Mouse (Mus musculus): ENCODE measurements around the gene Gpr87.

The Gpr87 gene

DNA sequence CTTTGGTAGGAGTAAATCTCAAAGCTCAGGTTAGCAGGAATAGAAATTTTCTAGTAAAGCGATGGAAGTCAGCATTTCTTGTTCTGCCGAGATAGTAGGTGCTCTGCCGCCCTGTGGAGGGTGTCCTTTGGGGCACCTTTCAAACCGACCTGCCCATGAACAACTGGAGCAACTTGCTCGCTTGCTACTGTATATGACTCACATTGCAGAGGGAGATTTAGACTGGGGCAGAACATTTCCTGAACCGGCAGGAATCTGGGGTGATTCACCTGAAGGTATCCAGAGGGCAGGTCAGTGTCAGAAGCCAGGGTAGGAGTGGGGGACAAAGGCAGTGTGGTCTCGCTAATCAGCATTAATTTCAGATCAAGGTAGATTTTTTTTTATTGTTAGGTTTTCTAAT lies at the start of gene Gpr87:
Gene Gpr87 (minus strand): TSS at position 167 of the 400 bp plus-strand sequence.
- DNase-seq, result no peak

- DNase-seq, result no peak
Observed at GRCm38 (mm10) chr3:59243384-59243783, 48.5 kb upstream of the Gpr87 start.

DNA sequence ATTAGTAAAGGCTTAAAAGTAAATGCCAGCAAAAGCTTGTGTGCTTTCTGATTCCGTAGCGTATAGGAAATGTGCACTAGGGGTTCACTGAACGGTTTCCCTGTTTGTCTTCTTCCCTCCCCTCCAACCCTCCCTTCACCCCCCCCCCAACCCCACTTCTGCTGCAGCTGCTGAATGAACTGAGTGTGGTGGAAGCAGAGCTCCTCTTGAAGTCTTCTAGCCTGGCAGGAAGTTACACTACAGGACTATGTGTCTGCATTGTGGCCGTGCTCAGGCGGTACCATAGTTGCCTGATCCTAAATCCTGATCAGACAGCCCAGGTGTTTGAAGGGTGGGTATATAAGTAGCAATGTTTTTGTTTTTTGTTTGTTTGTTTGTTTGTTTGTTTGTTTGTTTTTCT lies 40.0 kb upstream of the Gpr87 start:
- peak; percentile 44 to 74 for DNase-seq

- no peak for DNase-seq
Observed at GRCm38 (mm10) chr3:59230912-59231311, 36.0 kb upstream of the Gpr87 start.

GRCm38 (mm10) chr3:59228730-59229551 lies 34.0 kb upstream of the Gpr87 start:
- peak in 1 of 2 experiments; percentile 28 for DNase-seq

- DNase-seq, result no peak
Observed at GRCm38 (mm10) chr3:59227696-59228095, 32.8 kb upstream of the Gpr87 start.

DNA sequence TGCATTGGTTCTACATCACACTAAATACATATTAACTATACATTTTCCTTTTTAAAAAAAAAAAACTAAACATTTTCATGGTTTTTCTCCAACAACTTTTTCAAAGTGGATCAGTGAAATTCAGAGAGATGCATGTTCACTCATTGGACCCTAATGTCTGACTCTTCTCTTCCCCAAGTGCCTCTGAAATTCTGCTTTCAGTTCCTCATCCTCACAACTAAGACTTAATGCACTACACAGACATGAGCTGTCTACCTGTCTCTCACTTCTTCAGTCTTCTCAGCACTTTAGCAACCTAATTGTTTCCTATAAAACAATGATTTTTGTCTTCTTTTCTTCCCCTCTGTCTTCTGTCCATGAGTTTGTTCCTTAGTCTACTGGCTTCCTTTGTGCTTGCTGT lies 30.5 kb upstream of the Gpr87 start:
- DNase-seq, result no peak

GRCm38 (mm10) chr3:59222303-59222702 lies 27.4 kb upstream of the Gpr87 start:
- DNase-seq, result no peak

- DNase-seq, result no peak
Observed at GRCm38 (mm10) chr3:59219326-59219725, 24.4 kb upstream of the Gpr87 start.

DNA sequence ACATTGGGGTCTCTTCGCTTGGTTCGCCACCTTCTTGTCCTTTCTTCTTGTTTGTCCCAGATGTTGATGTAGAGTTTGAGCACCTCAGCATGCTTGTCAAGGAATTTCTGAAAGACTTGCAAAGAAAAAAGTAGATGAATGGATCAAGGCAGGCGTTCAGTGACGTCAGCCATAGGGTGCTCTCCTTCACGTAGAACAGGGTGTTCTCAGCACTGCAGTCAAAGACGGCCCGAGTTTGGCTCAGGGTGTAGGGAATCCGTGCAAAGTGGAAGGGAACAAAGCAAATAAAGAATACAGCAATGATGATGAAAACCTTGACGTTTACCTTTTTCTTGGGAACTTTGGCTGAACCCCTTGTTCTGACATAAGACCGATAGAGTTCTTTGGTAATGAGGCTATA lies 22.3 kb upstream of the Gpr87 start:
- no peak for DNase-seq

GRCm38 (mm10) chr3:59212404-59212803 lies 17.5 kb upstream of the Gpr87 start:
- DNase-seq, result no peak

DNA sequence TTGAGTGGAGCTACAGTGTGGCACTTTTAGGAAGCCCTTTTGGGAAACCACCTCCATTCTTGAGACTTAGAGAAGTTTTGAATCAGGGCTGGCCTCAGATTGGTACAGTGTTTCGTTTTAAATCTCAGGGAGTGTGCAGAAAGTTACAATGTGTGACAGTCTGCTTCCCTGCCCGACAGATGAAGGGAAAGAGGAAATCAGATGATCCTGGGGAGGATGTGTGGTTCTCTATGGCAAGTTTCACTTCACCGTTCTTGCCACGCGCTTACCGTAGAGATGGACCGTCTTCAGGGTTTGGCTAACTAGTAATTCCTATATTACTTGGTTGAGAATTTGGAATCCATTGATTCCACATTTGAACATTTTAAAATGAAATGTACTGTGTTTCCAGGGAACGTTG lies 16.9 kb upstream of the Gpr87 start:
- no peak for DNase-seq

DNA sequence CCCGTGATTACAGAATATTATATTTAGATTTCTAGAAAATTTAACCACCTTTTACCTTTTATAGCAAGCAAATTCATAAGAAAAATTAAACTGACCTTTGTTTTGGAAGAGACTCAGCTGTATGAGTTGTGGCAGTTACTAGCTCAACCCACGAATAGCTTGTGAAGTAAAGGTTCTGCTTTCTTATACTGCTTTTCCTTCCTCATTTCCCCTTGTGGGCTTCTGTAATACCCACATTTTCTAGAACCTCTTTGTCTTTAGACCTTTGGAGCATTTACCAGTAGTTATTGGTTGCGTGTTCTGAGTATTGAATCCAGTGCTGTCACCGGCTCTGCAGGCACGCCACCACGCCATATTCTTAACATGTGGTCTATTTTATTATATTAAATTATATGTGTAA lies 15.8 kb upstream of the Gpr87 start, which contains the start of gene P2ry13:
Gene P2ry13 (minus strand): TSS at position 156 of the 400 bp plus-strand sequence.
- no peak for DNase-seq

DNA sequence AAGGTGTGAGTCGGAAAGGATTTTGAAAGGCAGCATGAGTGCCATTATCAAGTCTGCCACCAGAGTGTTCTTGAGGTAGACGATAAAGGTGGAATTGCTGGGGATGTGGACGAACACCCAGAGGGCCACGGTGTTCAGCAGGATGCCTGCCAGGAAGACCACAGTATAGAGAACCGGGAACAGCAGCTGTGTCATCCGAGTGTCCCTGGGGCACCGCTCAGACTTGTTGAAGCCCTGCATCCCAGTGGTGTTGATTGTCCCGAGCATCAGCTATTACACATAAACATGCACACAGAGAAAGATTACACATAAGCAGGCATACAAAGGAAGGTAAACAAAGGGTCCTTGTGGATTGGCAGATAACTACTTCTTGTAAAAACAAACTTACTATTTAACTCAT lies 15.2 kb upstream of the Gpr87 start:
- DNase-seq, result no peak

GRCm38 (mm10) chr3:59208650-59209548 lies 14.0 kb upstream of the Gpr87 start:
- no peak for DNase-seq

- DNase-seq, result peak; percentile 48 to 62
Observed at GRCm38 (mm10) chr3:59205941-59206340, 11.0 kb upstream of the Gpr87 start.

DNA sequence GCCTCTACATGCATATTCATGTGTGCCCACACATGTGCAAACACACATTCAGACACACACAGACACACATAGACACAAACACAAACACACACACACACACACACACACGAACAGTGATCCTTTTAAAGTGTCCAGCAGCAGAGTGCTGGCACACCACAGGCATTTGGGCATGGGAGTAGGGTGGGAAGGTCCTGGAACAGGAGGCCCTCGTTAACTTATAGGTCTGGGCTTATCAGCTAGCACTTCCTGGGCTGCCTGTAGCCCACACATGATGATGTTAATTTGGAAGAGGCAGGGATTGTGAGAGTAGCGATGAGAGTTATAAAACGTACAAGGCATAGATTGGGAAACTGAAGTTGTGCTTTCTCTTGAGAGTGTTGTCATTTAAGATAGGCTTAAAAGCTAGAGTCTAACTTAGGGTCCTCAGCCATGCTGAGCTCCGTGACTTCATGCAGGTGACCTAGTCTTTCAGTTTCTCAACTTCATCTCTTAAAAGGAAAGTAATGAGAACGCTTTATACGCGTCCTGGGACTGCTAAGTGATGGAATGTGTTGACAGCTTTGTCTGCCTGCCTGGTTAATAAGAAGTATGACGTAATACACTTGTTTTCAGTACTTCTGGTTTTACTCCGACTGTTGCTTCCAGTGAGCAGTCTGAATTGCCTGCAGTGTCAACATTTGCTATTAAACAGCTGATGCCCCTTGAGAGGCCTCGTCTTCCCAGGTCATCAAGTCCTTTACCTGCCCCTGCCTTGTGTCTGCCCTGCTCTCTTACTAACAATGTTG lies 10.0 kb upstream of the Gpr87 start:
- no peak for DNase-seq

- no peak for DNase-seq
Observed at GRCm38 (mm10) chr3:59203802-59204520, 9.1 kb upstream of the Gpr87 start.

DNA sequence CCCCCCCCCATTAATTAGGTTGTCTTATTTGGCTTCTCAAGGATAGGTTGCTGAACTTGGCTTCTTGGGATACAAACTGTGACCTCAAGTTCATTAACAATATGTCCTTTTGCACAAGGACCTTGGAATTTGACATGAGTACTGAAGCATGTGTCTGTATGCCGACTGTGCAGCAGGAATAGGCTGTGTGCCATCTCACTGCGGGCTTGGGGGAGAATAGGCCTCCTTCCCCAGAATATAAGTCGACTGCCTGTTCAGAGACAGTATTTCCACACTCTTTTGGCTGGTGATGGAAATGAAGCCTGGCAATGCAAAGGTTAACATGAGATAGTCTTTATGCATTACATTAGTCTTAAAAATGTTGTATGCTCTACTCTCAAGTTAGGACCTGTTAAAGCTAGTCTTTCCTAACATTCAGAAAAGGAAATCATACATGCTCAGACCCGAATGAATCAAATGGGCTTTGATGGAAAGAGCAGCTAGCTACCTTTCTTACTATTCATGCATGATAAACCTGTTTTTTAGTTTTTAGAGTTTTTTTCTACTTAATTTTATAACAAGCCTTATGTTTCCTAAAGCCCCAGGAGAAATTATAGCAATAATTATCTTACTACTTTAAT lies 2.5 kb upstream of the Gpr87 start:
- no peak for DNase-seq

- no peak for DNase-seq
Observed at GRCm38 (mm10) chr3:59194099-59194498, 805 bp downstream of the Gpr87 start.

DNA sequence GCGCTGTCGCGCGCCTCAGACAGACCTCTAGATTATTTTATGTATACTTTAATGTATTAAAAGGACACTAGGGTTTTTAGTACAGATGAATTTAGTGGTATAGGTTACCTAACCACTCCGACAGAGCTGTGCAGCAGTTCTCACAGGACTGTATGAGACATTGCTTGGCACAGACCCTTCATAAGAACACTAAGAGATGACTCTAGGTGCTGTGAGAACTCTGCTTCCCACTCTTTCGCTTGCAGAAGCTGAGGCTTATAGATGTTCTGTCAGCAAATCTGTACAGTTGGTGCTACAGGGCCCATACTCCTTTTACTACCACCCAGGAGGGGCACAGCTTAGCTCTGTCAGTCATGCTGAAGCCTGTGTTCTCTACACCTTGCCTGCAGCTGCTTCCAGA lies 3.2 kb downstream of the Gpr87 start:
- no peak for DNase-seq

GRCm38 (mm10) chr3:59187336-59187735 lies 7.6 kb downstream of the Gpr87 start:
- DNase-seq, result no peak
